8 mouse cellular contexts compared by ENCODE assay signal in the genomic region with DNA sequence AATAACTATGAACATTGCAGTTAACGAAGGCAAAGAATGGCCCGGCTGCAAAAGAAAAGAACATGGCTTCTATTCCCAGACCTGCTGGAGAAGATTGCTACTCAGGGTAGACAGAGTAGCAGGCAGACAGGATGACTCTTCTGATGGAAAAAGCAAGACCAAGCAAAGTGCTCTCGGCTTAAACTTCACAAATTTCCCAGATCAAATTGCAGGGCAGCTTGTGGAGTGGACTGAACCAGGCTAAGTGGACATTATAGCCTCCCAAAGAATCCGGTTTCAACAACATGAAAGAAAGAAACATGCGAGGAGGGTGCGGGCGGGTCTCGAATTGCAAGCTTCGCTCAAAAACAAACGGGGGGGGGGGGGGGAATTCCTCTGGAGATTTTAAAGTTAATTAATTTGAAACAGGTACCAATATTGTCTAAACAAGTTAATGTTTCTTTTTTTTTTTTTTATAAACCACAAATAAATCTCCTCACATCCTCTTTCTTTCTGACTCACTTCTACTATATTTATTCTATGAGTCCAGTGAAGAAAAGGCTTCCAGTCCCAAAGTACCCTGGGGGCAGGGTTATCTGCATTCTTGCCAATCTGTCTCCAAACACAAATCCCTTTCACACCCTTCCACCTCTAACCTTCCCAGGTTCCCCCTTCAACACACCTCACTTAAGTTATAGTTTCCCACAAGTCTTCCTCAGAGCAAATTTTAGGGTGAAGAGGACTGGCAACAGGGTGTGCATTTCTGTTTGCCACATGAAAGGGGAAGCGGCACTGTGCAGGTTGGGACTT. TPM values are rescaled to one million over a fixed set of nuclear protein-coding genes. Genes with fewer than 3 reads are reported as not detected.
DNase-seq lines count a peak whose midpoint lies in the region; ATAC-seq and TF ChIP-seq lines count a peak whose summit lies in the region.

No protein-coding gene starts in this region.

- peak overlapping the region; percentile 25; the same call in 1 of the 2 replicates for H3K9ac ChIP-seq in forebrain, embryonic 11.5 days (ENCODE audit: low read length)
- no peak overlapping the region; the same call in 1 of the 2 replicates for H3K9ac ChIP-seq in liver, embryonic 14.5 days (replicated peaks)

- no peaks in the 10 kb centered on the region for H3K9me3 ChIP-seq in erythroblast, embryonic 14.5 days (ENCODE audit: control insufficient read depth, low read length)
- H3K9me3 ChIP-seq in forebrain, embryonic 11.5 days (ENCODE audit: control insufficient read depth, low read length), result no peaks in the 10 kb centered on the region
- no peaks in the 10 kb centered on the region for H3K9me3 ChIP-seq in liver, embryonic 14.5 days (ENCODE audit: control insufficient read depth, low read length)

- TF ChIP-seq CTCF in liver, embryonic 14.5 days (IDR thresholded peaks at IDR 0.05; ENCODE audit: low read depth), result no peak

- H3K4me2 ChIP-seq in forebrain, embryonic 11.5 days (ENCODE audit: low read depth, low read length, severe bottlenecking), result peak overlapping the region; percentile 68
- H3K4me2 ChIP-seq in liver, embryonic 14.5 days (ENCODE audit: low read depth), result peak overlapping the region; percentile 78

- no peak overlapping the region for H3K27ac ChIP-seq in forebrain, embryonic 11.5 days (ENCODE audit: low read depth, low read length)
- no peak overlapping the region for H3K27ac ChIP-seq in liver, embryonic 14.5 days

- H3K36me3 ChIP-seq in erythroblast, embryonic 14.5 days (ENCODE audit: control insufficient read depth), result peaks cover 40% of the 10 kb centered on the region
- no peaks in the 10 kb centered on the region for H3K36me3 ChIP-seq in forebrain, embryonic 11.5 days (ENCODE audit: control insufficient read depth, insufficient read depth, low read length)
- peaks cover 3% of the 10 kb centered on the region; the same call in 1 of the 2 replicates for H3K36me3 ChIP-seq in liver, embryonic 14.5 days (replicated peaks; ENCODE audit: control insufficient read depth, insufficient read depth, low read depth)

- WGBS in forebrain, embryonic 11.5 days, result 9% methylated on average over 11 of the region's 11 CpGs
- 51% methylated on average over 11 of the region's 11 CpGs for WGBS in liver, embryonic 14.5 days (ENCODE audit: insufficient replicate concordance)

- peaks cover 78% of the 10 kb centered on the region for H3K4me1 ChIP-seq in erythroblast, embryonic 14.5 days (ENCODE audit: control insufficient read depth)
- peaks cover 22% of the 10 kb centered on the region for H3K4me1 ChIP-seq in forebrain, embryonic 11.5 days (replicated peaks; ENCODE audit: control insufficient read depth, insufficient read depth, low read length)
- H3K4me1 ChIP-seq in liver, embryonic 14.5 days (replicated peaks; ENCODE audit: control insufficient read depth in 2 of 2, insufficient read depth in 2 of 2, low read length in 1 of 2), result peaks cover 33 to 39% of the 10 kb centered on the region in 2 experiments

- TF ChIP-seq EP300 in liver, embryonic 14.5 days (IDR thresholded peaks at IDR 0.05; ENCODE audit: low read depth), result no peak

- DNase-seq in 3T3-L1 (ENCODE audit: low read depth, low spot score), result peak; percentile 46
- DNase-seq in forebrain, embryonic 11.5 days (ENCODE audit: low spot score), result no peak
- DNase-seq in liver, embryonic 14.5 days (ENCODE audit: low read depth in 3 of 3, low spot score in 3 of 3), result no peak
- no peak for DNase-seq in adrenal gland, adult (ENCODE audit: inconsistent age in 2 of 2, low spot score in 1 of 2)
- no peak for DNase-seq in lung, adult 18-20 months

- ATAC-seq in erythroblast, adult 5-6 weeks (replicated peaks; ENCODE audit: low FRiP score, poor library complexity, severe bottlenecking), result no peak
- ATAC-seq in forebrain, embryonic 11.5 days (replicated peaks; ENCODE audit: low FRiP score), result no peak
- no peak for ATAC-seq in liver, embryonic 14.5 days (ENCODE audit: insufficient read depth)
- ATAC-seq in megakaryocyte progenitor cell, adult 5-6 weeks (replicated peaks; ENCODE audit: poor library complexity), result no peak

- H3K4me3 ChIP-seq in erythroblast, embryonic 14.5 days (replicated peaks), result peak overlapping the region; percentile 92
- peak overlapping the region; percentile 8; the same call in 1 of the 2 replicates for H3K4me3 ChIP-seq in forebrain, embryonic 11.5 days (ENCODE audit: low read depth, low read length)
- peak overlapping the region; percentile 16 to 81; a peak in 3 of 4 replicates for H3K4me3 ChIP-seq in liver, embryonic 14.5 days (ENCODE audit: insufficient read depth in 1 of 2, low read depth in 2 of 2, low read length in 2 of 2)

- H3K27me3 ChIP-seq in erythroblast, embryonic 14.5 days (ENCODE audit: control insufficient read depth), result peaks cover 2% of the 10 kb centered on the region
- no peaks in the 10 kb centered on the region for H3K27me3 ChIP-seq in forebrain, embryonic 11.5 days (ENCODE audit: control insufficient read depth, insufficient read depth, low read length)
- no peaks in the 10 kb centered on the region for H3K27me3 ChIP-seq in liver, embryonic 14.5 days (ENCODE audit: control insufficient read depth, insufficient read depth, low read length)

RNA-seq across cellular contexts. Expression of a gene that starts 1.8 kb away (rescaled TPM):
- polyA plus RNA-seq in erythroblast, embryonic 14.5 days (2012), result 1.8 and 1.9 TPM in 2 replicates
- total RNA-seq in erythroblast, adult 5-6 weeks (2015; ENCODE audit: low replicate concordance), result 1.9 and 4.6 TPM in 2 replicates
- total RNA-seq in erythroblast, adult 5-6 weeks (2017; ENCODE audit: low replicate concordance), result 2.5 TPM in 2 replicates
- 27.4 and 32.1 TPM in 2 replicates for polyA plus RNA-seq in forebrain, embryonic 11.5 days (2014; fragmentation: Nextera tagmentation; extraction: Ambion mirVana)
- polyA plus RNA-seq in liver, embryonic 14.5 days (2012; rRNA removed), result 7.8 and 9.3 TPM in 2 replicates
- 8.5 and 9.3 TPM in 2 replicates for polyA plus RNA-seq in liver, embryonic 14.5 days (2014; fragmentation: Nextera tagmentation; extraction: Ambion mirVana)
- total RNA-seq in megakaryocyte progenitor cell, adult 5-6 weeks (2015), result 2.4 and 3.8 TPM in 2 replicates
- total RNA-seq in megakaryocyte progenitor cell, adult 5-6 weeks (2017), result 0.87 and 0.98 TPM in 2 replicates

Comparison
In these comparisons a context has a peak if more than half of its experiments do, and no peak if none do; other contexts are left out.
1. H3K4me3 ChIP-seq: peak in every context shown above with its lines; median percentile 92 in erythroblast, embryonic 14.5 days; 48 in liver, embryonic 14.5 days; 8 in forebrain, embryonic 11.5 days.